Mouse (Mus musculus) c-Kit-positive CD71-negative TER-119-negative erythroid progenitor cells, embryonic 14.5 days (primary cell): Measurements from ENCODE around the gene Smim24.
A peak's percentile ranks its signal among the peaks of the same experiment; 100 is the strongest.

Experiments used
- DNase-seq: peaks from one replicate; pipeline ENCODE4 v3.0.0-alpha.2; 2013; ENCODE audit warnings: low read depth

The Smim24 gene

DNA sequence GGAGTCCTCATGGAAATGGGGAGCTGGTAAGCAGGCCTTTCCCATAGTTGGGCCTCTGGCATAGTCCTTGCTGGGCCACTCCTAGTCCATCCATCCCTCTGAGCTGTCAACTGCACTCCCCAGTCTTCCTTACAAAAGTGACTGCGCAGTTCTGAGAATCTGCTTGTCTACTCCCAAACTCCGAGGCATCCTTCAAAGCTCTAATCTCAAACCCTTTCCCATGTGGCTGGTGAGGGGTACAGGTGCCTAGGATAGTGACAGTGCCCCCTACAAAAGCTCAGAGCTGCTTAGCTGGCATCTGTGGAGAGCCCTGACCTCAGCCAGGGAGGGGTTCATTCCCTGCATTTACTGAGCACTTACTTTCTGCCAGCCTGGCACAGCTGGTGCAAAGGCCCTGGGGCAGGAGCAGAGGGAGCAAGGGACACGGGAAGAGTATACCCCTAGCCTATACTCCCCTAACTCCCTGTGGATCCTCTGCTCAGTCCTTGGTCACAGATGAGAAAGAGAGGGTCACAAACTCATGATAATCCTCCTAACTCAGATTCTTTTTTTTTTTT, 29.9 kb downstream of the Smim24 start:
- DNase-seq = no peak

DNA sequence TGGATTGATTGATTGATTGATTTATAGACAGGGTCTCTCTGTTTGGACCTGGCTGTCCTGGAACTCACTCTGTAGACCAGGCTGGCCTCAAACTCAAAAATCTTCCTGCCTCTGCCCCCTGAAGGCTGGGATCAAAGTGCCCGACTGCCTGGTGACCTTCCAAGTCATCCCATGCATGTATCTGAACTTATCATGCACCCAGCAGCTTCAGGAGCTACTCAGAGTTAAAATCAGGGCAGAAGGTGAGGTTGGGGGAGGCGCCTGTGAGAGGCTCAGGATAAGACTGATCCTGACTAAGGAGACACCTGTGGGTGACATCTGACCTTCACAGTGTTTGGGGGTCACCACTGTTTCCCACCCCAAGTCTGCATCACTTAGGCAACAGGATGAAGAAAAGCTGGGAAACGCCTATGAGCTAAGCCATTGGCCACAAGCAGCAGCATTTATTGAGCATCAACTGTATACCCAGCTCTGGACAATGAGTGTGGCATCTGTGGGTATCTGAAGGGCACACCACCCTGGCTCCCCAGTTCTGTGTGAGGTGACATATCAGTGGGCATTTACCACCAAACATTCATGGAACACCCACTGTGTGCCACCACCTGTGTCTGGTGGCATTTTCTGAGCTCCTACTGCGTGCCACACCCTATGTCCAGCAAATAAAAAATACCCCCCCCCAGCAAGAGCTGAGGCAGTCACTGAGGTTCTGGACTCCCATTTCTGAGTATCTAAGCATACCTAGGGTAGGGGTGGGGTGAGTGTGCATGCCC, 30.8 kb downstream of the Smim24 start:
- no peak for DNase-seq

DNA sequence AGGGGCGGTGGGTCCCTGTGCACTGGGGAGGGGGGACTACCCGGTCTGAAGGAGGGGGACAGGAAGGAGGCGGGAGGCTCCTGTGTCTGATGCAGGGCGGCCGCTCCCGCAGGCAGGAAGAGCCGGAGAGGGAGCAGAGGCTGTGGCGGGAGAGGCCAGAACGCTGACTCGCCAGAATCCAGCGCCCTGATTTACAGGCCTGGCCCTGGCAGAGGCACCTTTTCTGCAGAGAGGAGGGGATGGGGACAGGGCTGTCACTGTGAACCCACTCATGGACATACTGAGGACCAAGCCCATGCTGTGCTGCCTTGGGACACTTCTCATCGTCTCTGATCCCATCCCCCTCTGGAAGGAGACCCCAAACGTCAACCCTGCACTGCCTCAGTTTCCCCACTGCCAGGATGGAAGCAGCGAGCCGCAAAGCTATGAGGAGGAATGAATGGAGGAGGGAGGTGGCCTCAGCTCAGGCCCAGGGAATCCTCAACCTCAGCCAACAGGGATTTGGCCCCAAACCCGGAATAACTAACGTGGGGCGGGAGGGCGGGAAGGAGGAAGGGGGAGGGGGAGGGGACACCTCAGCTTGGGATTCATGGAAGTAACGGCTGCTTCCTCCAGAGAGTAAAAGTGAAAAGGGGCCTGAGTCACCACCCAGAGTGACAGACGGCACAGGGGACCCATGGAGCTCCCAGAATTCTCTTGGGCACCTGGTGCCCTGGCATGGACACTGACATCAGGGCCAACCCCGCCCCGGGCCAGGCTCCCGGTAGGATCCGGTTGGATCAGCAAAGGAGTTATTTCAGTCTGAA, 31.6 kb downstream of the Smim24 start:
- no peak for DNase-seq

DNA sequence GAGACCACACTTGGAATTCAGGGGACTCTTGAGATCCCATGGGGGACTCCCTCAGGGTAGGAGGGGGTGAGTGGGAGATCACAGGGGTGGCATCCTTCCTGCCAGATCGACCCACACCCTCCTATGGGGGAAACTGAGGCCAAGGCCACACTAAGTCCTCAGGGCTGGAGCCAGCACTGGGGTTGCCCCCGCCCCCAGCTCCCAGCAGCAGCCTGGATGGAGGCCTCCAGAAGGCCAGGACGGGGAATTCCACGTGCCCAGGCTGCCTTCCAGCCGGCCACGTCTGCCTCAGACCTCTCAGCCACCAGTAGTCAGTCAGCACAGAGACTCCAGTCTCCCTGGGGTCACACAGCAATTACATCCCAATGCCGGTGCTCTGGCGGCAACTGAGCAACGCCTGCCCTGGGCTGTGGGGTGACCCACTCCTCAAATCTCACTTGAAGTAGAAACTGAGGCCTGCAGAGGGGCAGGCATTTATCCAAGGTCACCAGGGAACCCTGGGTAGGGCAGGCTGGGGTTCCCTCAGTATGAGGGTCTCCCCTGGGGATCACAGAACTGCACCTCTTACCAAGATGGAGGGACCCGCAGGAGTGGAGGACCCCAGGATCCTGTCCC, 32.5 kb downstream of the Smim24 start:
- DNase-seq = no peak

DNA sequence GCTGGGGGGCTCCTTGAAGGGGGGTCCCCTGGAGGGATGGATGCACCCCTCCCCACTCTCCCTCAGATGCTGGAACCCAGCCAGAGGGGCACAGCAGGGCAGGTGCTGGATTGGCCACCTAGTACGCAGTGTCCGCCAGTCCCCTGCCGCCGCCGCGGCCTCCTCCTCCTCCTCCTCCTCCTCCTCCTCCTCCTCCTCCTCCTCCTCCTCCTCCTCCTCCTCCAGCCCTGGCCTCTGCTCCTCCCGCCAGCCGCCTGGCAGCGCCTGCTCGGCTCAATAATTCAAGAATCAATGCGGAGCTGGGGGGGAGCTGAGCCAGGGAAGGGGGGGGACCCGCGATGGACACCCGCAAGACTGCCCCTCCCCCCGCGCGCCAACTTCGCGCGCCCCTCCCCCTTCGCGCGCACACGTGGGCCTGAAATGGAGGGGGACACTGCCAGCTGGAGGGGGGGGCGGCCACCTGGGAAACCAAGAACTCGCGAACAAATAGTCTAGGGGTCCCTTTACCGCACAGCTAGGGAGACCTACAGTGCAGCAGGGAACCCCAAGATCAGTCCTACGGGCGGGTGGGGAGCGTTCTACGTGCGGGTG, 33.3 kb downstream of the Smim24 start:
- DNase-seq = no peak

DNA sequence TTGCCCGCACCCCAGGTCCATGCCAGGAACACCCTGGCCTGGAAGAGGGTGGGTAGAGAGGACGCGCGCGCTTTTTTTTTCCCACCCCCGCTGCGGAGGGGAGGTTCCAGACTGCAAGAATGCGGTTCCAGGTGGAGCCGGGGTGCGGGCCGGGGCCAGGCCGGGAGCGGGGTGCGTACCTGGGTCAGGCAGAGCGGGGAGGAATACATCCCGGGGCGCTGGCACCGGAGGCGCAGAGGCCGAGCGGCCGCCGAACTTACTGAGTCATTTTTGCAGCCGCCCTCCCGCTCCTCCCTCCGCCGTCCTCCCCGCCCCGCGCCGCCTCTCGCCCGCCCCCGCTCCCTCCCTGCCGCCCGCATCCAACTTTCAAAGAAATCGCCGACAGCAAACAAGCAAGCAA, 34.0 kb downstream of the Smim24 start:
- DNase-seq = no peak

DNA sequence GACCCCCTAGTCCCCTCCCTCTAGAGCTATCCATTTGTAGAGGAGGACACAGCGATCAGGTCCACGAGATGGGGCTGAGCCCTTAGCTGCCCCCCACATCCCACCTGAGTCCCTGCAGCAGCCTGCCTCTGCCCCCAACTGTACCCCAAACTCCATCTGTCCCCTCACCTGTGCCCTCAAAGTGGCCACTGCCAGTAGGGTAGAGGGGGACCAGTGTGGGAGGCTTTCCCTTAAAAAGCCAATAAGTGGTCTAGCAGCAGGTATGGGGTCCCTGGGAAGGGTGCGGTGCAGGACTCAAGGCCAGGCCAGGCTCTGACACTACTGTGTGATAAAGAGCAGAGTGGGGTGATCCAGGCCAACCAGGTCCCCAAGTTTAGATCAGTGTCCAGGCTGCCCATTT, 34.5 kb downstream of the Smim24 start:
- DNase-seq = no peak

DNA sequence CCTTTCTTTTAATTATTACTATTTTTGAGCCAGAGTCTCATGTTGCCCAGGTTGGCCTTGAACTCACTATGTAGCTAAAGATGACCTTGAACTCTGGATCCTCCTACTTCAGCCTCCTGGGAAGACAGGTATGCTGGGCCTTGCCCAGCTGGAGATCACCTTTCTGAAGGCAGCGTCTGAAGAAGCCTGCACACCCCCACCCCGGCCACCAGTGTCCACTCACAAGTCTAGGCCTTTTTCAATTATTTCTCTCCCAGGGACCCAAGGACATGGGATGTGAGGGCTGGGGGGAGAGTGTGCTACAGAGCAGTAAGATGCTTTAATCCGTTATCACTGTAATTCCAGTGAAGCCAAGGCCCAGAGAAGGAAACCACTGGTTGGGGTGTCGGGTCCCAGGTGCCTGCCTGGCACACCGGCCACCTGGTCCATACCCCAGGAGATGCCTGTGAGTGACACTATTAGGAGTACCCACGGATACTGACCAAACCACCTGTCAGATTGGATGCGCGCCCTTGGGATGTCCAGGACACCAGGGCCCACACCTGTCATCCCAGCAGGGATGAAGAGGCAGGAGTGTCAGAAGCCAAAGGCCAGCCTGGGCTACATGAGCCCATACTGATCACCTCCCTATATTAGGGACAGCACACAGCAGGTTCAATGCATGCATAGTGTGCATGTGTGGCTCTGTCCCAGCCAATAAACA, 35.1 kb downstream of the Smim24 start:
- DNase-seq = no peak

DNA sequence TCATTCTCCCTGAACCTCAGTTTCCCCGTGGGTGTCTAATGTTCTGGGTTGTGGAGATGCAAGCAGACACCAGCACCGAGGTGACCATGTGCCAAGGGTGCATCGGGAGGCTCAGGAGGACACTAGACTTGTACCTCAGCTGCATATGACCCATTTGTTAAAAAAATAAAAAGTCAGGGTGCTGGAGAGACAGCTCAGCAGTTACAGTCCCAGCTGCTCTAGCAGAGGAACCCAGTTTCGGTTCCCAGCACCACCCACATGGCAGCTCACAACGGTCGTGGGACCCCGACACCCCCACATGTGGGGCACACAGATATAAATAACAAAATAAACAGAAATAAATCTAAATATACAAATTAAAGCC, 35.6 kb downstream of the Smim24 start:
- no peak for DNase-seq

DNA sequence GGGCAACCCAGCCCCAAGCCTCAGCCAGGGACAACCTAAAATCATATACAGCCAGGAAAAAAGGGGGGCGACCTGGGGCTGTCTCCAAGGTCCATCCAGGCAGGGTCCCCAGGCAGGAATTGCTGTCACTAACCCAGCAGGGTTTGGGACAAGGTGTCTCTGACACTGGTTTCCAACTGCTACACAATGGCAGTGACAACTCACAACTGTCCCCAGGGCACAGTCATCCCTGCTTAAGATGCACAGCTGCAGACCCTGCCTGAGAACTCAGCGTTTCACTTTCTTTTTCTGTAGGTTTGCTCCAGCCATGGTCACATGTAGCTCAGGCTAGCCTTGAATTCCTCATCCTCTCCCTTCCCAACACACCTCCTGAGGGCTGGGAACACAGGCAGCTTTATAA, 36.2 kb downstream of the Smim24 start:
- DNase-seq = no peak

DNA sequence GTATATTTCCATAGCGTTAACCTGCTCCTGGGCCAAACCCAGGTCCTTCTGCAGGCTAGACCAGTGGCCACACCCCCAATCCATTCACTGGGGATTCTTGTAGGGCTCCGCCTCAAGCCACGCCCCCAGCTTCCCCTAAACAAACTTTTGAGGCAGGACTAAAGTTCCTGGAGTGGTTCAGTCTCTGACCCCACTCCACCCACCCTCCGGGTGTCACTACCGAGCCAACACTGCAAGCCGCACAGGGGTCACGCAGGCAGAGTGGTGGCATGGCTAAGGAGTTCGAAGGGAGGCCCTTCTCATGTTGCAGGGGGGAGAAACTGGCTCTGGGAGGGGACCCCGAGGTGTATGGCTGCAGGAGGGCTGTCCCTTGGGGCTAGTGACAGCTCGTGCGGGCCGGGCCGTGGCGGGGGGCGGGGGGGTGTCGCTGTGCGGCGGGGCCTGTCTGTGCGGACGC, 36.8 kb downstream of the Smim24 start:
- DNase-seq = peak; percentile 88

DNA sequence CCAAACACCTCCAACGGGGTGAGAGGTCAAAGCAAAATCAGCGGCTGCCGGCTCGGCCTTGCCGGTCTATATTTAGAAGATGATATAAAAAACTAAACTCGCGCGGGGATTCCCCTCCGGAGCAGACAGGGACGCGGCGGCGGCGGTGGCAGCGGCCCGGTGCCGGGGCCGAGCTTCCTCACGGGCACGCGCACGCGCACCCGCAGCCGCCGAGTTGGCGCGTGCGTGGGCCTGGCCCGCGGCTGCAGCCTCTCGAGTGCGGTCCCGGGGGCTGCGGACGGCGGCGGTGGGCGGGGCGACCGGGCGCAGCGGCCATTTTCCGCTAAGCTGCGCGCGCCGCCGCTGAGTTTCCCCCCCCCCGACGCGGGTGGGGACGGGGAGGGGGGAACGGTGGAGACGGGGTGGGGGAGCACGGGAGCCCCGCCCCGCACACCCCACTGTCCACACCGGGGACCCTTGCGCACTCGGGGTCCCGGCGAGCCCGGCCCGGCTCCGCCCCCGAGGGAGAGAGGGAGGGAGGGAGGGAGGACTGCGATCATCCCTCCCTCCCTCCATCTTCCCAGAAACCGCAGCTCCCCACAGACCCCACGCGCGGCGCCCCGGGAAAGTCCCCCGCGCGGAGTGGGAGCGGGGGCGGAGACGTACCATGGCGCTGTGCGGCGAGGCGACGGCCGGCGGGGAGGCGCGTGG, 37.4 kb downstream of the Smim24 start:
- DNase-seq = no peak

DNA sequence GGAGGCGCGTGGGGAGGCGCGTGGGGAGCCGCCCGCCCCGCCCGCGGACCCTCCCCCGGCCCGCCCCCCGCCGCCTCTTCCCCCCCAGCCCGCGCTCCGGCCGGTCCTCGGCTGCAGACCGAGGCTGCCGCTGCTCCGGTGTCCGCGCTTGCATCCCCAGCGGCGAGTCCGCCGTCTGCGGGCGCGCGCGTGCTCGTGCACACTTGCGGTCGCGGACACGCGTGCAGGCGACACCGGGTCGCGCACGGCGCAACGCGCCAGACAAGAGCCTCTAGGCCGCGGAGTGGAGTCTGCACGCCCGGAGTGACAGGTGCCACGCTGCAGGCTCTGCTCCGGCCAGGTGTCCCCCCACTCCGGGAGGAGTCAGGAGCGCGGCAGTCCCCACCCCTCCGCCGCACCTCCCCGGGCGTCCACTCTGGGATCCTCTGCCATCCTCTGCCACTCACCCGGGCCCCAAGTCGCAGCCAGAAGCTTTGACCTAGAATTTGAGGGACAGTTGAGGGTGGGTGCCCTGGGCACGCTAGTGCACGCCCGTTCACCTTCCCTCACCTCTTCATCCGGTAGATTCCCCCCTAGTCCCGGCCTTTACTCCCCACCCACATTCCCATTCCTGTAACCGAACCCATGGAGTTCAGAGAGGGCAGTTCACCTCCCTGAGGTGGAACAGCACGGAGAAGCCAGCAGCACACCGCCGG, 38.1 kb downstream of the Smim24 start:
- no peak for DNase-seq

DNA sequence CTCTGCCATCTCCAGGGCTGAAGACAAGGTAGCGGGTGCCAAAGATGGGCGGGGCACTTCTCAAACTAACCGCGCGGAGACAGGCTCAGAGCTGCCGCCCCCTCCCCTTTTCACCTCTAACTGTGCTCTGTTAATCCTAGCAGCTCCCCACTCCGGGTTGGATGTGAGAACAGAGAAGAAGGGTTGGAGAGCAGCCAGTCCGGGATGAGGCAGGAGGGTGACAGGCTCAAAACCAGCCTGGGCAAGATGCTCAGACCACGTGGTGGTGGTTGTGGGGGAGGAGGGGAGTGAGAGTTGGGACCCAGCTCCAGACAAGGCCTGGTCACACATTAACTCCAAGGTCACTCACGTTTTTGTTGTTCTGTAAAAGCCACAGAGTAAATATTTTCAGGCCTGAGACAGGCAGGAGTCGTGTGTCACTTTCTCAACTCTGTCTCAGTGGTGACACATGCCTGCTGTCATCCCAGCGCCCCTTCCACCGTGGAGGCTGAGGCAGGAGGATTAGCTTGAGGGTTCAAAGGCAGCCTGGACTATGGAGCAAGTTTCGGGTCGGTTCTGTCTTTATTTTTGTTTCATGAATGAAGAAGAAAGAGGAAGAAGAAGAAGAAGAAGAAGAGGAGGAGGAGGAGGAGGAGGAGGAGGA, 38.8 kb downstream of the Smim24 start:
- no peak for DNase-seq

DNA sequence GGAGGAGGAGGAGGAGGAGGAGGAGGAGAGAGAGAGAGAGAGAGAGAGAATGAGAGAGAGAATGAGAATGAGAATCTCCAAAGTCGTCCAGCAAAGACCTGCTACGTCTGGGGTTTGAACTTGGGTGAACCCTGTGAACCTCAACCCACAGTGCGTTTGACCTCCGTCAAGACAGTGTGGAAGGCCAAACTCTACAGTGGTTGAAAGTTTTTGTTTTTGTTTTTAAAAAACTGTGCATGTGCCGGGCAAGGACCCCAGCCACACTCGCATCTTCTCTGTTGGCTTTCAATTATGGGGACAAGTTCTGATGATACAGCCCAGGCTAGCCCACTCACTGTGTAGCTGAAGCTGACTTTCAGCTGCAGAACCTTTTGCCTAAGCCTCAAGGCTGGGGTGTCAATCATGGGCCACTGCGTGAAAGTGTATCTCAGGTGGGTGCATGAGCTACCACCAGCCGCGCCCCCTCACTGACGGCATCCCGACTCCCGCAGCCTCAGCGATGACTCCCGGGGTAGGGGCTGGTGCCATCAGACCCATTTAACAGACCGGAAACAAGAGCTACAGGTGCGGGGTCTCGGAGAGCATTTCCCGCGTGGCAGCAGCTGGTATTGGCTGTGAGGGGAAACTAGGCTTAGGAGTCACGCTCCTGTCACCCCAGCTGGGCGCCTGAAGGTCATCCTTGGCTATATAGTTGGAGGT, 39.5 kb downstream of the Smim24 start:
- DNase-seq = no peak

DNA sequence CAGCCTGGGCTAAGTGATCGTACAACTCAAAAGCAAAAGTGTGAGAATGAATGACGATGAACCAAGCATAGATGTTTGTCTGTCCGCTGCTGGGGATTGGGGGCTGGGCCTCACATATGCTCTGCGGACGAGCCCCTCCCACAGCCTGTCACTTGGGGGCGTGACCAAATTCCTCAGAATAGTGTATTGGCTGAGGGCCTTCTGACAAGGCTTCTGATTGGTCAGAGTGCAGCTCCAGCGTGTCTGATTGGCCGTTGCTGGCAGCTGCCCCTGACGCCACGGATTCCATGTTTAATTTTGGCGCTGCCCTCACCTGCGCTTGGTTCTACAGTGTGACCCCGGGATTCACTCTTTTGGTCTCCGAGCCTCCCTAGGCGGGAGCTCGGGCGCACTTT, 40.0 kb downstream of the Smim24 start:
- DNase-seq = peak; percentile 92

DNA sequence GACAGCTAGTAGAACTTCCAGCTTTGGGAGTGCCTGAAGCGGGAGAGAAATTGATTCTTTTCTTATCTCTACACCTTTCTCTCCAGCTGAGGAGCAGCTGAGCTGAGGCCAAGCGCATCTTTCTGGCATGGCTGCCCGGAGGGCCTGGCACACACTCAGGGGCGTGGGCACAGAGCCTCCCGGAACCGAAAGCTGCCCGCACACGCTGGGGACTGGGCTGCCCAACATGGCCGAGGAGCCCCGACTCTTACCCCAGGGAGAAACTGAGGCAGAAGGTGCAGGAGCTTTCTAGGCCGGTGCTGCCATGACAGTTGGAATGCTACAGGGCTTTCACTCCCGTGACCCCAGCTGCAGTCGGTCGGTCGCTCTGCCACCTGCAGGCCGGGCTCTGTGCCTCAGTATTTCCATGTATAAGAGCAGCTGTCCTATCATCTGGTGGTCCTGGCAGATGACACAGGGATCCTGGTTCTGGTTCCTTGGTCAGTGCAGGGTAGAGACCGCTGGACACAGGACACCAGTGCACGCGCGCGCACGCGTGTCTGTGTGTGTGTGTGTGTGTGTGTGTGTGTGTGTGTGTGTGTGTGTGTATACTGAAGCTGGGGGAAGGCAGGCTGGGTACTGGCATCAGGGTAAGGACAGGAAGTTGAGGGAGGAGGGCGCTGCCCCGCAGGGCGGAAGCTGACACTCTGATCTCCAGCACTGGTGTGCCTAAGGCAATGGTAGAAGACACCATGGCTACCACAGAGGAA, 40.9 kb downstream of the Smim24 start:
- DNase-seq = no peak

DNA sequence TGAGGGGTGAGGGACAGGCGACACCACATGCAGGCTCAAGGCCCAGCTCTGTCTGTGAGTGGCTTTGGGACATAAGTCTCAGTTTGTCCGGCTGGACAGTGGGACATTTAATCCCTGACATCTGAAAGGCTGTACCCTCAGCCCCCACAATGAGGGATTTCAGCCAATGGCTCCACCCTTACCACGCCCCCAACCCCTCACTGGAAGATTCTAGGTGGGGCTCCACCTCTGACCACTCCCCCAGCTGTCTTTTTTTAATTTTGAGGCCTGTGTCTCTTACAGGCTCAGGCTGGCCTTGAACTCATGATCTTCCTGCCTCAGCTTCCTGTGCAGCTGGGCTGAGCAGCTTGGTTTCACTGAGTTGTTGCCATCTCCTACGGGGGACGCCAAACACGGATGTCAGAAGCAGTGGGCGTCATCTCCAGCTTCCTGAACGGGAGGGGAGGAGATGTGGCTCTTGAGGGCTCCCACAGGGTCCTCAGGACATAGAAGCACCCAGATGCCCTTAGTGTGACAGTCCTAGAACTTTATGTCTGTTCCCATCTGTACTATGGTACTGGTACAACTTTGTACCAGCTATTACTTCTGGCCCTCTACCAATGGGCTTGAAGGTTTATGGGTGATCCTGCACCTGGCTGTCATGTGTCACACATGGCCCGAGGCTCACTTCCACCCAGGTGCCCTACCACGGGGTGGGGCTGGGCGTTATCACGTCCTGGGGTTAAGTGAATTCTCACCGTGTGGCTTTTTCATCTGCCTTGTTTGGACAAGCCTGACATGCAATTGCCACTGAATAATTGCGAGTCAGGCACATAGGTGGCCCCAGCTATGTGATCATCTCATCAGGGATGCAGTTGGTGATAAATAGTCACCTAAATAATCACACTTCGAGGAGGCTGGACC, 41.8 kb downstream of the Smim24 start:
- DNase-seq = no peak
